Mouse (Mus musculus) midbrain, embryonic 10.5 days (tissue): ENCODE measurements around the gene Fbxo10. TPM values are rescaled to one million over a fixed set of nuclear protein-coding genes. Genes with fewer than 3 reads are reported as not detected.
"Not testable (repeated sequence)": the region's sequence is repeated elsewhere in the genome, so short reads cannot be mapped to it uniquely, and the experiment has no call there.

Source experiments
- DNase-seq: peaks from one replicate; pipeline ENCODE4 v3.0.0-alpha.2; 2017; ENCODE audit warnings: low spot score
- H3K27ac ChIP-seq: fragments of 300-500 bp; sonication (generic); replicated peaks from 2 replicates; pipeline ENCODE4 v1.5.1; 2016; ENCODE audit warnings: mild to moderate bottlenecking
- H3K27me3 ChIP-seq: fragments of 300-500 bp; sonication (generic); 2 replicates; pipeline ENCODE4 v1.6.1; 2016; ENCODE audit warnings: low read depth, mild to moderate bottlenecking; ENCODE audit not compliant: poor library complexity, severe bottlenecking
- H3K36me3 ChIP-seq: fragments of 300-500 bp; sonication (generic); 2 replicates; pipeline ENCODE4 v1.6.1; 2016; ENCODE audit warnings: mild to moderate bottlenecking, moderate library complexity
- H3K4me1 ChIP-seq: fragments of 300-500 bp; sonication (generic); 2 replicates; pipeline ENCODE4 v1.6.1; 2016
- H3K4me3 ChIP-seq: fragments of 300-500 bp; sonication (generic); 2 replicates; pipeline ENCODE4 v1.5.1; 2016; ENCODE audit warnings: mild to moderate bottlenecking, moderate library complexity
- H3K9me3 ChIP-seq: fragments of 300-500 bp; sonication (generic); replicated peaks from 2 replicates; pipeline ENCODE4 v1.6.1; 2016; ENCODE audit warnings: mild to moderate bottlenecking
- WGBS: fragments of 180-500 bp; shearing (Covaris S2); methylation state at CpG from one replicate; pipeline ENCODE4 v1.1.7; 2016; 5-methylcytosine and 5-hydroxymethylcytosine counted together
- polyA plus RNA-seq: library from polyadenylated mRNA; unstranded; fragments of >200 nt; fragmentation: Nextera tagmentation; extraction: Ambion mirVana; gene quantifications from 2 replicates; pipeline ENCODE4 v1.2.1, GENCODE M21; 2016

The Fbxo10 gene
- 14.3 and 15.3 TPM in 2 replicates for polyA plus RNA-seq

GRCm38 (mm10) chr4:45084021-45084894 lies at the start of gene Fbxo10:
Gene Fbxo10, minus strand, starts transcription at chr4:45084604.
- Histone ChIP-seq H3K27me3 (no peaks in the 10 kb centered on the region), H3K4me3 (peak within 1 kb of the TSS; percentile 79), H3K9me3 (no peaks in the 10 kb centered on the region), H3K27ac (peak within 1 kb of the TSS; percentile 92), H3K36me3 (0 out of 2 replicates have a peak, but pooled peaks cover 5% of the 10 kb centered on the region), H3K4me1 (peaks cover 31% of the 10 kb centered on the region)
- DNase-seq, result peak; percentile 93
- 2% methylated on average over 77 of the region's 77 CpGs for WGBS

- no peak overlapping the region for H3K4me3 ChIP-seq
- no peaks in the 10 kb centered on the region for H3K4me1 ChIP-seq
- 78% methylated on average over 4 of the region's 4 CpGs for WGBS
- H3K27ac ChIP-seq, result no peak overlapping the region
- H3K36me3 ChIP-seq, result no peaks in the 10 kb centered on the region
- DNase-seq, result no peak
- no peaks in the 10 kb centered on the region for H3K9me3 ChIP-seq
- no peaks in the 10 kb centered on the region for H3K27me3 ChIP-seq
These were observed 46.6 kb upstream of the Fbxo10 start for GRCm38 (mm10) chr4:45131021-45131420.

- DNase-seq, result no peak
- no peaks in the 10 kb centered on the region for H3K36me3 ChIP-seq
- H3K4me3 ChIP-seq, result no peak overlapping the region
- H3K9me3 ChIP-seq, result no peaks in the 10 kb centered on the region
- no peak overlapping the region for H3K27ac ChIP-seq
- no peaks in the 10 kb centered on the region for H3K27me3 ChIP-seq
- 91% methylated on average over 11 of the region's 11 CpGs for WGBS
- no peaks in the 10 kb centered on the region for H3K4me1 ChIP-seq
These were observed 36.9 kb upstream of the Fbxo10 start for GRCm38 (mm10) chr4:45121311-45121710.

- H3K4me1 ChIP-seq, result peaks cover 23% of the 10 kb centered on the region
- no peak for DNase-seq
- H3K27ac ChIP-seq, result peak overlapping the region; percentile 88
- no peaks in the 10 kb centered on the region for H3K9me3 ChIP-seq
- WGBS, result 71% methylated on average over 8 of the region's 8 CpGs
- peak overlapping the region; percentile 100 for H3K4me3 ChIP-seq
- H3K27me3 ChIP-seq, result no peaks in the 10 kb centered on the region
- peaks cover 23% of the 10 kb centered on the region for H3K36me3 ChIP-seq
These were observed 24.2 kb upstream of the Fbxo10 start for GRCm38 (mm10) chr4:45108456-45109110.

GRCm38 (mm10) chr4:45107601-45108277 lies 23.3 kb upstream of the Fbxo10 start, which contains the start of gene Tomm5:
Gene Tomm5, minus strand, starts transcription at chr4:45108114.
- H3K4me1 ChIP-seq, result peaks cover 23% of the 10 kb centered on the region
- under 1% methylated on average over 39 of the region's 39 CpGs for WGBS
- peak within 1 kb of the TSS; percentile 88 for H3K27ac ChIP-seq
- DNase-seq, result peak; percentile 90
- peak within 1 kb of the TSS; percentile 100 for H3K4me3 ChIP-seq
- H3K36me3 ChIP-seq, result peaks cover 31% of the 10 kb centered on the region
- H3K27me3 ChIP-seq, result no peaks in the 10 kb centered on the region
- H3K9me3 ChIP-seq, result no peaks in the 10 kb centered on the region

- Histone ChIP-seq H3K27me3 (no peaks in the 10 kb centered on the region), H3K36me3 (peaks cover 38% of the 10 kb centered on the region), H3K4me1 (peaks cover 23% of the 10 kb centered on the region), H3K4me3 (peak overlapping the region; percentile 100), H3K27ac (peak overlapping the region; percentile 88), H3K9me3 (no peaks in the 10 kb centered on the region)
- WGBS, result 9% methylated on average over 4 of the region's 4 CpGs
- no peak for DNase-seq
These were observed 22.7 kb upstream of the Fbxo10 start for GRCm38 (mm10) chr4:45107066-45107465.

- Histone ChIP-seq H3K4me3 (peak overlapping the region; percentile 100), H3K27ac (no peak overlapping the region), H3K27me3 (no peaks in the 10 kb centered on the region), H3K36me3 (peaks cover 43% of the 10 kb centered on the region), H3K4me1 (peaks cover 23% of the 10 kb centered on the region), H3K9me3 (no peaks in the 10 kb centered on the region)
- DNase-seq, result no peak
- WGBS, result 75% methylated on average over 5 of the region's 5 CpGs
These were observed 22.0 kb upstream of the Fbxo10 start for GRCm38 (mm10) chr4:45106409-45106808.

- WGBS, result 29% methylated on average over 7 of the region's 7 CpGs
- Histone ChIP-seq H3K4me3 (no peak overlapping the region), H3K4me1 (peaks cover 6% of the 10 kb centered on the region; the same call in 1 of the 2 replicates), H3K27ac (no peak overlapping the region), H3K27me3 (no peaks in the 10 kb centered on the region), H3K9me3 (no peaks in the 10 kb centered on the region), H3K36me3 (peaks cover 11% of the 10 kb centered on the region)
- peak; percentile 74 for DNase-seq
These were observed 12.9 kb upstream of the Fbxo10 start for GRCm38 (mm10) chr4:45097198-45097872.

- H3K27me3 ChIP-seq, result no peaks in the 10 kb centered on the region
- H3K27ac ChIP-seq, result peak overlapping the region; percentile 92
- peak overlapping the region; percentile 79 for H3K4me3 ChIP-seq
- H3K9me3 ChIP-seq, result no peaks in the 10 kb centered on the region
- DNase-seq, result no peak
- 49% methylated on average over 8 of the region's 8 CpGs for WGBS
- 0 out of 2 replicates have a peak, but pooled peaks cover 3% of the 10 kb centered on the region for H3K36me3 ChIP-seq
- peaks cover 31% of the 10 kb centered on the region for H3K4me1 ChIP-seq
These were observed 489 bp upstream of the Fbxo10 start for GRCm38 (mm10) chr4:45084895-45085290.

GRCm38 (mm10) chr4:45083487-45083886 lies 917 bp downstream of the Fbxo10 start:
- H3K27me3 ChIP-seq, result no peaks in the 10 kb centered on the region
- peaks cover 11% of the 10 kb centered on the region for H3K36me3 ChIP-seq
- H3K9me3 ChIP-seq, result no peaks in the 10 kb centered on the region
- H3K4me1 ChIP-seq, result peaks cover 31% of the 10 kb centered on the region
- peak overlapping the region; percentile 79 for H3K4me3 ChIP-seq
- DNase-seq, result no peak
- WGBS, result 3% methylated on average over 8 of the region's 8 CpGs
- H3K27ac ChIP-seq, result no peak overlapping the region

GRCm38 (mm10) chr4:45082951-45083350 lies 1.5 kb downstream of the Fbxo10 start:
- Histone ChIP-seq H3K4me3 (peak overlapping the region; percentile 79), H3K27ac (no peak overlapping the region), H3K36me3 (peaks cover 13% of the 10 kb centered on the region), H3K27me3 (no peaks in the 10 kb centered on the region), H3K4me1 (peaks cover 31% of the 10 kb centered on the region), H3K9me3 (no peaks in the 10 kb centered on the region)
- DNase-seq, result no peak
- 78% methylated on average over 9 of the region's 9 CpGs for WGBS

- not testable (repeated sequence) for H3K4me3 ChIP-seq, H3K27ac ChIP-seq, DNase-seq, H3K27me3 ChIP-seq, H3K9me3 ChIP-seq
- peaks cover 17% of the 10 kb centered on the region for H3K36me3 ChIP-seq
- H3K4me1 ChIP-seq, result peaks cover 31% of the 10 kb centered on the region
- 94% methylated on average over 4 of the region's 4 CpGs for WGBS
These were observed 3.4 kb downstream of the Fbxo10 start for GRCm38 (mm10) chr4:45081041-45081440.
